Mouse (Mus musculus) stomach, embryonic 16.5 days (tissue): Measurements from ENCODE around the gene Scn2b. TPM values are rescaled to one million over a fixed set of nuclear protein-coding genes. Genes with fewer than 3 reads are reported as not detected.
A peak's percentile ranks its signal among the peaks of the same experiment; 100 is the strongest.

Experiments used
- ATAC-seq: fragments of 200-750 bp; cut with Nextera tagmentation; 2 replicates; pipeline ENCODE4 v1.8.0; 2017; ENCODE audit warnings: moderate number of reproducible peaks, moderate TSS enrichment; ENCODE audit not compliant: insufficient read depth, low FRiP score
- H3K27ac ChIP-seq: fragments of 300-500 bp; sonication (generic); 2 replicates; pipeline ENCODE4 v1.5.1; 2014; ENCODE audit warnings: low read length
- H3K27me3 ChIP-seq: fragments of 300-500 bp; sonication (generic); 2 replicates; pipeline ENCODE4 v1.6.1; 2014; ENCODE audit warnings: low read length, control low read depth, mixed read lengths; ENCODE audit not compliant: control insufficient read depth, insufficient read depth
- H3K36me3 ChIP-seq: fragments of 300-500 bp; sonication (generic); 2 replicates; pipeline ENCODE4 v1.6.1; 2014; ENCODE audit warnings: low read length; ENCODE audit not compliant: control insufficient read depth, insufficient read depth
- H3K4me1 ChIP-seq: fragments of 300-500 bp; sonication (generic); 2 replicates; pipeline ENCODE4 v1.6.1; 2014; ENCODE audit warnings: low read length, control low read depth, mixed read lengths; ENCODE audit not compliant: control insufficient read depth, insufficient read depth
- H3K4me2 ChIP-seq: fragments of 300-500 bp; sonication (generic); 2 replicates; pipeline ENCODE4 v1.6.1; 2014; ENCODE audit warnings: low read depth, low read length, mixed read lengths
- H3K4me3 ChIP-seq: fragments of 300-500 bp; sonication (generic); replicated peaks from 2 replicates; pipeline ENCODE4 v1.5.1; 2014; ENCODE audit warnings: mild to moderate bottlenecking, low read length
- H3K9ac ChIP-seq: fragments of 300-500 bp; sonication (generic); 2 replicates; pipeline ENCODE4 v1.6.1; 2014; ENCODE audit warnings: low read length
- H3K9me3 ChIP-seq: fragments of 300-500 bp; sonication (generic); replicated peaks from 2 replicates; pipeline ENCODE4 v1.6.1; 2016; ENCODE audit warnings: low read length, control low read depth; ENCODE audit not compliant: control insufficient read depth
- WGBS: fragments of 180-500 bp; shearing (Covaris S2); extraction: QIAGEN DNeasy Blood & Tissue Kit; methylation state at CpG from one replicate; pipeline ENCODE4 v1.1.7; 2014; 5-methylcytosine and 5-hydroxymethylcytosine counted together
- polyA plus RNA-seq: library from polyadenylated mRNA; unstranded; fragments of >200 nt; fragmentation: Nextera tagmentation; extraction: Ambion mirVana; gene quantifications from 2 replicates; pipeline ENCODE4 v1.2.1, GENCODE M21; 2015

Gene Scn2b
- polyA plus RNA-seq, 1 experiment from 2014 or later: 3.0 TPM

DNA sequence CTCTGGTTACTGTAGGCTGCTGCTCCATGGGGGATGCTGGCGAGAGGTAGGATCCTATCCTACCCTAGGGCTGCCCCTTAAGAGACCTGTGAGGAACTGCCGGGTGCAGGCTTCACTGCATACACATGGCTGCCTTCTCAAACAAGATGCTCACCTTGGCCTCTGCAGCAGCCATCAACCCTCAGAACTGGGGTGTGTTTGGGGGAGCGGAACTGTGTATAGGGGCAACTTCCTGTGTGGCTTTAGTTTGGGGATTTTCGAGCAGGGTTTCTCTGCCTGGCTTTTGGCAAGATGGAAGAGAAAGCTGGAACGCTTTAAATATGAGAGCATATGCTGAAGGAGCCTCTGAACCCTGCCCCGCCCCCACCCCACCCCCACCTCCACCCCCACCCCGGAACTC, 9.4 kb downstream of the Scn2b start:
- ATAC-seq: no peak
- H3K36me3 ChIP-seq: no peaks in the 10 kb centered on the region
- WGBS: 55% methylated on average over 7 of the region's 7 CpGs
- no peak overlapping the region for H3K4me2 ChIP-seq
- H3K4me1 ChIP-seq: 0 out of 2 replicates have a peak, but pooled peaks cover 2% of the 10 kb centered on the region
- H3K4me3 ChIP-seq: no peak overlapping the region
- no peaks in the 10 kb centered on the region for H3K9me3 ChIP-seq
- no peak overlapping the region for H3K27ac ChIP-seq
- no peaks in the 10 kb centered on the region for H3K27me3 ChIP-seq
- H3K9ac ChIP-seq: no peak overlapping the region

DNA sequence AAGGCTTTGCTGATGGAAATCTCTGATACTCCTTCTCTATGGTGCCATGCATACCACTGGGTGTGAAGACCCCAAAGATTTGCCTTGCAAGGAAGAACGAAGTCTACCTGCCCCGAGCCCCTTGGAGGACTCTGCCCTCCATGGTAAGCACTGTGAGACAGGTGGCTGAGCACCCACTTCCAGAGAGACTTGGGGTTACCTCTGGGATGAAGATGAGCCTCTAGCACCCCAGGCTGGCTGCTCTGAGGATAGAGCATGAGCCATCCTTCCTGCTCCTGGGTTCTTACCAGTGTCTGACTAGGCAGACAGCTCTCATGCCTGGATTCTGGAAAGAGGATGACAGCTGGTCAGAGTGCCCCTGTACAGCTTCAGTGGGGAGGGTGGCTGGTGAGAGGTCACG, 12.5 kb downstream of the Scn2b start:
- peaks cover 7% of the 10 kb centered on the region for H3K27me3 ChIP-seq
- no peaks in the 10 kb centered on the region for H3K9me3 ChIP-seq
- no peak overlapping the region for H3K9ac ChIP-seq
- WGBS: 82% methylated on average over 3 of the region's 3 CpGs
- ATAC-seq: no peak
- H3K27ac ChIP-seq: no peak overlapping the region
- H3K4me1 ChIP-seq: peaks cover 10% of the 10 kb centered on the region; the same call in 1 of the 2 replicates
- H3K36me3 ChIP-seq: no peaks in the 10 kb centered on the region
- H3K4me2 ChIP-seq: no peak overlapping the region
- no peak overlapping the region for H3K4me3 ChIP-seq

DNA sequence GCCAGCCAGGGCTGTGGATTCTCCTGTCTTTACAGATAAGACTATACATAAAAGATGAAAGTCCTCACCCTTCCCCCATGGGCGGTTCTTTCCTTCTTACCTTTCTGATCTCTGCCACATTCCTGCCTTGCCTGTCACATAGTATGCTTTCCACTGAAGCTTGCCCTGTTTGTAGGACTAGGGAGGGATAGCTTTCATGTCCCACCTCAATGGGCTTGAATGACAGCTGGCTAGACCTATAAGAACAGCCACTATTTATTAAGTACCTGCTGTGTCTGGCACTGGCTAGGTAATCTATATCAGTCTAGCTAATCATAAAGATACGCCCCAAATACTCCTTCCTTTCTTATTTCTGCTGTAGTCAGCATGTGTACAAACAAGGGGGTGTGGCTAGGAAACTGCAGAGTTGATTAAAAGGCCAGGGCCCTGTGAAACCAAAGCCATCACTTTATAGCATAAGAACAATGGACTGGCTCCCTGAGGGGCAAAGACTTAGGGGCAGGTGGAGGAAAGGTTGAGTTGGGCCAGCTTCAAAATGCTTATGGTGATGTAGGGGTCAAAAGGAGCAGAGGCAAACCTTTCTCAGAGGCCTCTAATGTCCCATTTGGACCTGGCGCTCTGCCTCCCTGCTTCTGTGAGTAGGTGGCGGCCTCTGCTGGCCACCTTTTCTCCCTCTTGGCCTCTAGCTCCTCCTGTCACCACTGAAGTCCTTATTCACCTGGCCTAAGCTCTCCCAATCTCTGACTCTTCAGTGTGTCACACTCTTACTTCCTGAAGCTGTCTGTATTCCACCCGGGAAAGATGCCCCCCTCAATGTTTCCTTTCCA, 16.1 kb downstream of the Scn2b start:
- Histone ChIP-seq H3K4me1 (peaks cover 10% of the 10 kb centered on the region), H3K27me3 (peaks cover 35% of the 10 kb centered on the region), H3K27ac (no peak overlapping the region; the same call in 1 of the 2 replicates), H3K4me3 (no peak overlapping the region), H3K4me2 (no peak overlapping the region), H3K36me3 (no peaks in the 10 kb centered on the region), H3K9ac (no peak overlapping the region), H3K9me3 (no peaks in the 10 kb centered on the region)
- WGBS: 23% methylated on average over 5 of the region's 5 CpGs
- ATAC-seq: peak; percentile 41; the same call in 1 of the 2 replicates

DNA sequence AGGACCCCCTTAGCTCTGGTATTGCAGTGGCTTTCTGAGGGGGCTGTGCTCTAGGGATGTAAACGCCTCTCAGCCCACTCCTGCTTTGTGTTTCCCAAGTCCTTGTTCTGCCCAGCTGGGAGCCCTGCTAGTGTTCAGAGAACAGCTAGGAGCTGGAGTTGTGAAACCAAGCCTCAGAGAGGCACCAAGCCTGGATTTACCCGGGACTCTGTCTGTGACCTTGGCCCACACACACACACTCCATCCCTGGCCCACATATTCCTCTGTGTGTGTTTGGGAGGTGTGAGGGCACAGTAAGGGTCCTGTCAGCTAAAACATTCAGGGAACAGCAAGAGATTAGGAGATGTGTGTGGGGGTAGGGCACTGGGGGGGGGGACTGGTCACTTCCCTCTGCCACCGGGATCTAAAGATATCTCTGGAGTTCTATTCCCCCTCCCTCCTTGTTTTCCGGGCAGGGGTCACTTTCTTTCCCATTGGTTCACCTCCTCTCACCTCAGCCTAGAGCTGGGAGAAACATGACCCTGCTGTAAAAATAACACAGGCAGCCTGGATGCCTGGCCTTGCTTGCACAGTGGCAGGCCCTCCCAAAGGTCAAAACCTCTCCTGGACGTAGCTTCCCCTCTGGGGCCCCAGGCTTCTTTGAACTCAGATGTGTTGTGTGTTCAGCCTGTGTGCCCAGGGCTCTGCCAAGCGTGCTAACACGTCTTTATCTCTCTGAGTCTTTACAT, 19.0 kb downstream of the Scn2b start:
- no peak overlapping the region for H3K9ac ChIP-seq
- H3K9me3 ChIP-seq: no peaks in the 10 kb centered on the region
- no peaks in the 10 kb centered on the region for H3K36me3 ChIP-seq
- ATAC-seq: 0 out of 2 replicates have a peak, but pooled peaks have one; percentile 18
- WGBS: 29% methylated on average over 7 of the region's 7 CpGs
- peaks cover 15% of the 10 kb centered on the region for H3K4me1 ChIP-seq
- H3K27me3 ChIP-seq: peaks cover 54% of the 10 kb centered on the region
- no peak overlapping the region for H3K4me2 ChIP-seq
- H3K27ac ChIP-seq: no peak overlapping the region
- H3K4me3 ChIP-seq: no peak overlapping the region

DNA sequence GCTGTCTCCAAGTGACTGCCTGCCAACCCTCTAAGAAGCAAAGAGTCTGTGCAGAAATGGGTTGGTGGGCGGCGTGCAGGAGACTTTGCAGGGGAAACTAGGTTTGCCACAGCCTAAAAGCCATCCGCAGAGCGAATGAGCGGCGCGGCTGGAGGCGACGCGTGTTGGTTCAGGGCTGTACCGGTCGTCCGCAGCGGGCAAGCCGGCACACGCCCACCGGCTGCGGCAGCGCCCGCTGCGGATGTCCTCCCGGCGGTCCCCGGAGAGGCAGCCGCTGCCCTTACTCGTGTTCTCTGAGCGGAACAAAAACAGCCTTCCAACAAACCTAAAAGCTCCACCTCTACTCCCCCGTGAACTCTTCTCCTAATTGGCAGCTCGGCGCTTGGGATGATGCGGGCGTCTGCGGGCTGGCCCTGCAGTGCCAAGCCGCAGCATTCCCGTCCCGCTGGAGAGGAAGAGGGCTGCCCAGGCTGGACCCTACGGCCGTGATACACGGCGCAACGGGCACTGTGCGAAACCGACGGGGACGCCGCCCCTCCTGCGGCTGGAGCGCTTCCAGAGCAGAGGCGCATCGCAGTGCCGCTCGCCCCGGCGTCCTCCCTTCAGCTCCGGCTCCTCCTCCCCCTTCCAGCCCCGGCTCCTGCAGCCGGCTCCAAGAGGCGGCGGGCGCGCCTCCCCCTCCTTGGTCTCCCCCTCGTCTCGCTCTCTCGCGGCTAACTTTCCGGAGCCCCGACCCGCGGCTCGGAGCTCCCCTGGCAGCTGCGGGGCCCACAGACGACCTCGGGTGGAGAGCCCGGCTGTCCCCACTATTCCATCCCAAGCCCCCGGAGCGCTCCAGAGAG, 20.8 kb downstream of the Scn2b start, which contains the start of gene Scn4b:
TSS of gene Scn4b (plus strand) at position 205 of the 842 bp plus-strand sequence.
- H3K4me1 ChIP-seq: peaks cover 15% of the 10 kb centered on the region
- under 1% methylated on average over 75 of the region's 76 CpGs for WGBS
- peaks cover 54% of the 10 kb centered on the region for H3K27me3 ChIP-seq
- H3K4me2 ChIP-seq: peak within 1 kb of the TSS; percentile 71
- H3K9me3 ChIP-seq: no peaks in the 10 kb centered on the region
- H3K4me3 ChIP-seq: peak within 1 kb of the TSS; percentile 55
- H3K36me3 ChIP-seq: no peaks in the 10 kb centered on the region
- H3K27ac ChIP-seq: no peak within 1 kb of the TSS
- ATAC-seq: 0 out of 2 replicates have a peak, but pooled peaks have one; percentile 23
- peak within 1 kb of the TSS; percentile 47 for H3K9ac ChIP-seq

DNA sequence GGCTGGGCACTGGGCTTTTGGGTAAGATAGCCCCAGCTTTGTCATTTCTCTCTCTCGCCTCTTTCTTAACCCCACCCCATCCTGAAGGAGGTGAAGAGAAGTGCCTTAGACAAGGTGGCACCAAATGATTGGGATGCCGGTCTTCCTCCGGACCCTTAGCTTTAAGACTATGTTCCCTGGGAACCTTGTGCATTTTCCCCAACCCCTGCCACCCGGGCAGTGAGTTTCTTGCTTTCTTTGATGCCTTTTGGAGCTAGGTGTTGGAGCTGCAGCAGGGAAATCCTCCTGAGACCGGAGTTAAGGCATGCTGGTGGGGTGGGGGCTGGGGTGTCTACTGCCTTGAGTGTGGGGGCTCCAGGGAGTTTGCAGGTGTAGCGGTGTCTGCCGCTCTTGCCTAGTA, 21.5 kb downstream of the Scn2b start:
- Histone ChIP-seq H3K4me3 (peak overlapping the region; percentile 55), H3K4me2 (peak overlapping the region; percentile 71), H3K4me1 (peaks cover 11% of the 10 kb centered on the region), H3K9me3 (no peaks in the 10 kb centered on the region), H3K9ac (peak overlapping the region; percentile 47; the same call in 1 of the 2 replicates), H3K27me3 (peaks cover 58% of the 10 kb centered on the region), H3K36me3 (no peaks in the 10 kb centered on the region), H3K27ac (no peak overlapping the region)
- 4% methylated on average over 7 of the region's 7 CpGs for WGBS
- ATAC-seq: no peak

DNA sequence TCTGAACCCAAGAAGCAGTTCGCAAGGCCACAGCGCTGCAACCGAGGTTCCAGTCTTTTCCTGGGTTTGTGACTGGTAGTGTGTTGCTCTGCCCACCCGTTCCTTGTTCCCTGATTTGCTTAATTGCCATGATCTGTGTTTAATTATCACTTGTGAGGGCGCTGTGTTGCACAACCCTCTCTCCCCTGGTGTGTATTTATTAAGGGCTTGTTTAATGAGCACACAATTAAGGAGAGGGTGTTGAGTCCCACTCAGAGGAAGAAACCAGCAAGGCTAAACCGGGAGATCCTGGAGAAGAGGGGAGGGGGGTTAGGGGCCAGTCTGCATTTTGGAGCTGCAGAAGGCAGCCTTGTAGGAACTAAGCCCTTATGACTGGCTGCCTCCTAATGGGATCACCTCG, 23.4 kb downstream of the Scn2b start:
- Histone ChIP-seq H3K4me3 (no peak overlapping the region), H3K4me2 (no peak overlapping the region), H3K9ac (no peak overlapping the region), H3K27me3 (peaks cover 59% of the 10 kb centered on the region), H3K4me1 (peaks cover 10% of the 10 kb centered on the region; the same call in 1 of the 2 replicates), H3K9me3 (no peaks in the 10 kb centered on the region), H3K27ac (no peak overlapping the region), H3K36me3 (no peaks in the 10 kb centered on the region)
- ATAC-seq: no peak
- WGBS: 69% methylated on average over 7 of the region's 7 CpGs

DNA sequence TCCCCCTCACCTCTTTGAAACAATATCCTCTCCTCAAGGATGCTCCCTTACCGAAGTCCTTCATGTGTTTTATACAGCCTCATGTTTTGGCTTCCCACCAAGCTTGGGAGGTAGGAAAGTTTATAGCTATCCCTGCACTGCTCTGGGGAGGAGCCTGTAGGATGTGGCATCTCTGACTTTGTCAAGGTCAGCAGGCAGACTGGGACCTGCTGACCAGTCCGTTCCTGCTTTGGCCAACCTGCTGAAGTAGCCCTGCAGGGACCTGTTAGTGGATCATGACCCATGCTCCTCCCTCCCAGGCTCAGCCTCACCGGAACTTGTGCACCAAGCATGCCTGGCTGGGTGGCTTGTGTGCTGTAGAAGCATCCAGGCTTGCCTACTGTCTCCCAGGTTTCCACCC, 25.1 kb downstream of the Scn2b start:
- H3K9ac ChIP-seq: no peak overlapping the region
- no peak overlapping the region for H3K4me2 ChIP-seq
- H3K4me1 ChIP-seq: peaks cover 10% of the 10 kb centered on the region; the same call in 1 of the 2 replicates
- WGBS: 57% methylated on average over 3 of the region's 3 CpGs
- no peak overlapping the region for H3K27ac ChIP-seq
- no peaks in the 10 kb centered on the region for H3K36me3 ChIP-seq
- H3K9me3 ChIP-seq: no peaks in the 10 kb centered on the region
- peaks cover 47% of the 10 kb centered on the region for H3K27me3 ChIP-seq
- no peak overlapping the region for H3K4me3 ChIP-seq
- no peak for ATAC-seq
